Mouse (Mus musculus): ENCODE measurements around the gene AW011738. TPM values are rescaled to one million over a fixed set of nuclear protein-coding genes. Genes with fewer than 3 reads are reported as not detected.

AW011738 gene
- polyA plus RNA-seq (2014; fragmentation: Nextera tagmentation; extraction: Ambion mirVana): 0.84 and 1.4 TPM in 2 replicates

DNA sequence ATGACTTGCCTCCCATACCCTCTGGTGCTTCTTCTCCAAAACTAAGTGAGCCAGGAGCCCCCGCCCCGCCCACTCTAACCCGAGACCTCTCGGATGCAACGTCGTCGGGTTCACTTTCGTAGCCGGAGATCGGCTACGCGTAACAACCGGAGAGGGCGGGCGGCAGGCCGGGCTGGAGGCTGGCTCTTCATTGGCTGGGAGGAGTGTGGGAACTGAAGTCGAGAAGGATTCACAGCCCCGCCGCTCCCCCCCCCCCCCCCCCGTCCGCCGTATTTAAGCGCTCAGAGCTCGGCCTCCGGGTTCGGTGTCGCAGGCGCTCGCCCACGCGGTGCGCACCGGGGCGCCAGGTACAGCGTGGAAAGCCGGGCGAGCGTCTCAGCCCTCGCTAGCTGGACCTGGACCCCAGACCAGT, at the start of gene AW011738:
Gene AW011738 (plus strand): TSS at position 304 of the 412 bp plus-strand sequence.
- Histone ChIP-seq H3K36me3 (ENCODE audit: control insufficient read depth, insufficient read depth, low read length) (no peaks in the 10 kb centered on the region), H3K9me3 (ENCODE audit: control insufficient read depth, low read length) (no peaks in the 10 kb centered on the region), H3K4me2 (ENCODE audit: low read length) (peak within 1 kb of the TSS; percentile 97), H3K9ac (ENCODE audit: low read length) (peak within 1 kb of the TSS; percentile 82), H3K27ac (replicated peaks in 1 of 2; ENCODE audit: control insufficient read depth in 1 of 2, insufficient read depth in 1 of 2, low read depth in 2 of 2, low read length in 2 of 2) (peak within 1 kb of the TSS; percentile 54 to 84), H3K27me3 (ENCODE audit: control insufficient read depth, insufficient read depth, low read length) (peaks cover 6% of the 10 kb centered on the region; the same call in 1 of the 2 replicates), H3K4me3 (ENCODE audit: control insufficient read depth in 1 of 2, insufficient read depth in 1 of 2, low read depth in 1 of 2, low read length in 2 of 2) (peak within 1 kb of the TSS; percentile 46 to 69), H3K4me1 (ENCODE audit: control insufficient read depth in 2 of 2, insufficient read depth in 2 of 2, low read length in 2 of 2) (peaks cover 3 to 13% of the 10 kb centered on the region in 2 experiments; a peak in 3 of 4 replicates)
- 0% methylated on average over 39 of the region's 39 CpGs for WGBS
- peak; percentile 80 for ATAC-seq (ENCODE audit: insufficient number of reproducible peaks, insufficient read depth, low FRiP score, low read depth)

DNA sequence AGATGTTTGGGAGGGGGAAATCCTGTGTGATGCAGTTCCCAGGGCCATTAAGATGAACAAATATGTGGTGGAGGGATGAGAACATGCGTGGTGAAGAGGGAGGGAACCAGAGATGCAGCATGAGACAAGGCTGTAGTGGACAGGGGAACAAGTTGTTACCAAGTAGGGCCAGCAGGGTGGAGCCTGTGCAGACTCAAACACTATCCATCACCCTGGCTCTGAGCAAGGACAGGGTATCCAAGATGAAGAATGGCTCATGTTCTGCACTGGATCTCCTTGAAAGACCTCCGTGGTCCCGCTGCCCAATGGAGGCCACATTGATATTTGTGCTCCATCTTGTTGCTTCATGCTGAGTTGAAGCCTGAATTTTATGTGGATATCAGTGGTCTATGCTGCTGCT, 48.3 kb upstream of the AW011738 start:
- WGBS: 88% methylated on average over 3 of the region's 3 CpGs

DNA sequence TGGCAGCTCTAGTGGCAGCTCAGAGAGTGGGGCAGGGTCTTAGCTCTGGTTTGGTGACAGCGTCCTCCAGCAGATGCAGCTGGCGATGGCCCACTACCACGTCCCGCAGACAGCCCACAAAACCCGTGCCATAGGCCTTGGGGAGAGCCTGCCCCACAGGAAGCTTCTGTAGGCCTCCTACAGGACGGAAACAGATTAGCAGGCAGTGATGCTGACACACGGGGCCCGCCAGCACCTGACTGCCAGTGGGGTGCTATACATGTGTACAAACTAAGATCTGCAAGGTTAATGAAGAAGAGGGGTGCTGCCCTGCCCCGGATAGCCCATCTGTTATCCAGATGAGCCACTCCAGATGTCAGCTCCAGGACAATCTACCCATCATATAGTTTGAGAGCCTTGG, 36.6 kb upstream of the AW011738 start:
- Histone ChIP-seq H3K9ac (ENCODE audit: low read length) (no peak overlapping the region), H3K9me3 (ENCODE audit: control insufficient read depth, low read length) (peaks cover 7% of the 10 kb centered on the region; the same call in 1 of the 2 replicates), H3K27me3 (ENCODE audit: control insufficient read depth, insufficient read depth, low read length) (no peaks in the 10 kb centered on the region), H3K4me2 (ENCODE audit: low read length) (no peak overlapping the region), H3K4me3 (ENCODE audit: control insufficient read depth in 1 of 2, insufficient read depth in 1 of 2, low read depth in 1 of 2, low read length in 2 of 2) (no peak overlapping the region), H3K4me1 (ENCODE audit: control insufficient read depth in 2 of 2, insufficient read depth in 2 of 2, low read length in 2 of 2) (no peaks in the 10 kb centered on the region), H3K36me3 (ENCODE audit: control insufficient read depth, insufficient read depth, low read length) (peaks cover 89% of the 10 kb centered on the region), H3K27ac (replicated peaks in 1 of 2; ENCODE audit: control insufficient read depth in 1 of 2, insufficient read depth in 1 of 2, low read depth in 2 of 2, low read length in 2 of 2) (no peak overlapping the region)
- no peak for ATAC-seq (ENCODE audit: insufficient number of reproducible peaks, insufficient read depth, low FRiP score, low read depth)
- WGBS: 89% methylated on average over 9 of the region's 9 CpGs

More for the DNA sequence above, 48.3 kb upstream of the AW011738 start:
- H3K27ac ChIP-seq (replicated peaks in 1 of 2; ENCODE audit: control insufficient read depth in 1 of 2, insufficient read depth in 1 of 2, low read depth in 2 of 2, low read length in 2 of 2): no peak overlapping the region
- no peaks in the 10 kb centered on the region for H3K4me1 ChIP-seq (ENCODE audit: control insufficient read depth in 2 of 2, insufficient read depth in 2 of 2, low read length in 2 of 2)
- no peak overlapping the region for H3K4me2 ChIP-seq (ENCODE audit: low read length)
- H3K36me3 ChIP-seq (ENCODE audit: control insufficient read depth, insufficient read depth, low read length): no peaks in the 10 kb centered on the region
- no peak overlapping the region for H3K4me3 ChIP-seq (ENCODE audit: control insufficient read depth in 1 of 2, insufficient read depth in 1 of 2, low read depth in 1 of 2, low read length in 2 of 2)
- ATAC-seq (ENCODE audit: insufficient number of reproducible peaks, insufficient read depth, low FRiP score, low read depth): no peak
- H3K27me3 ChIP-seq (ENCODE audit: control insufficient read depth, insufficient read depth, low read length): no peaks in the 10 kb centered on the region
- no peak overlapping the region for H3K9ac ChIP-seq (ENCODE audit: low read length)
- peaks cover 6% of the 10 kb centered on the region; the same call in 1 of the 2 replicates for H3K9me3 ChIP-seq (ENCODE audit: control insufficient read depth, low read length)

DNA sequence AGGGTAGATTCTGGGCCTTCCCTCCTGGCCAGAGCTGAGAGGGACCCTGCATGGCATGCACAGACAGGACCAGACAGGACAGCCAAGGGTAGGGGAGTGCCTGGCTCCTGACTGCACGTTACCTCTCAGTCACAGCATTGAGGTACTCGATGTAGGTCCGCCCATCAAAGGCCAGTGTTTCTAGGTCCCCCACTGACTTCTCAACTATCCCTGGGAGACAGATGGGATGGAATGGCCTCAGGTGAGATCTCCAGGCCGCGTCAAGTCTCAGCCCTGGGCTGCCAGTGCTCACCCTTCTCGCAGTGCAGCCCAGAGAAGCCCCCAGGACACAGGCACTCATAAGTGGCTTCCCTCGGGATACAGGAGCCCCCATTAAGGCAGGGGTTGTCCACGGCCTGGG, 34.5 kb upstream of the AW011738 start:
- H3K4me1 ChIP-seq (ENCODE audit: control insufficient read depth in 2 of 2, insufficient read depth in 2 of 2, low read length in 2 of 2): no peaks in the 10 kb centered on the region
- no peak overlapping the region for H3K4me3 ChIP-seq (ENCODE audit: control insufficient read depth in 1 of 2, insufficient read depth in 1 of 2, low read depth in 1 of 2, low read length in 2 of 2)
- ATAC-seq (ENCODE audit: insufficient number of reproducible peaks, insufficient read depth, low FRiP score, low read depth): no peak
- H3K4me2 ChIP-seq (ENCODE audit: low read length): no peak overlapping the region
- H3K36me3 ChIP-seq (ENCODE audit: control insufficient read depth, insufficient read depth, low read length): peaks cover 100% of the 10 kb centered on the region
- no peaks in the 10 kb centered on the region for H3K27me3 ChIP-seq (ENCODE audit: control insufficient read depth, insufficient read depth, low read length)
- H3K9ac ChIP-seq (ENCODE audit: low read length): no peak overlapping the region
- no peak overlapping the region for H3K27ac ChIP-seq (replicated peaks in 1 of 2; ENCODE audit: control insufficient read depth in 1 of 2, insufficient read depth in 1 of 2, low read depth in 2 of 2, low read length in 2 of 2)
- 92% methylated on average over 8 of the region's 8 CpGs for WGBS
- no peaks in the 10 kb centered on the region for H3K9me3 ChIP-seq (ENCODE audit: control insufficient read depth, low read length)

DNA sequence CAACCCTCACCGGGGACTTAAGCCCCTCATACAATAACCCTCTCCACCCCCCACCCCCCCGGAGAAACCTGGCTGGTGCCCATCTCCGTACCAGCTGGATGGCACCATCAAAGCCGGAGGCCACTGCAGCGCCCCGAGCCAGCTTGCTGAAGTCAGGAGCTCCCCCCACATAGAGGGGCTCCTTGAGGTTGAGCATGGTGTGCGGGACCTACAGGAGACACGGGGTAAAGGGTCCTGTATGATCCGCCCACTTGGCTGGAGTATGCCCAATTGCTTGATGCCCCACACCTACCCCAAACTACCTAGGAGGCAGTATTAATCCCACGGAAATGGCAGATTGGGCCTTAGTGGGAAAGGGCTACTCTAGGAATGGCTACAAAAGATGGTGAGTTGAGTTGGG, 34.0 kb upstream of the AW011738 start:
- Histone ChIP-seq H3K4me3 (ENCODE audit: control insufficient read depth in 1 of 2, insufficient read depth in 1 of 2, low read depth in 1 of 2, low read length in 2 of 2) (no peak overlapping the region), H3K36me3 (ENCODE audit: control insufficient read depth, insufficient read depth, low read length) (peaks cover 100% of the 10 kb centered on the region), H3K4me1 (ENCODE audit: control insufficient read depth in 2 of 2, insufficient read depth in 2 of 2, low read length in 2 of 2) (no peaks in the 10 kb centered on the region), H3K27me3 (ENCODE audit: control insufficient read depth, insufficient read depth, low read length) (no peaks in the 10 kb centered on the region), H3K27ac (replicated peaks in 1 of 2; ENCODE audit: control insufficient read depth in 1 of 2, insufficient read depth in 1 of 2, low read depth in 2 of 2, low read length in 2 of 2) (no peak overlapping the region), H3K4me2 (ENCODE audit: low read length) (no peak overlapping the region), H3K9ac (ENCODE audit: low read length) (no peak overlapping the region), H3K9me3 (ENCODE audit: control insufficient read depth, low read length) (no peaks in the 10 kb centered on the region)
- ATAC-seq (ENCODE audit: insufficient number of reproducible peaks, insufficient read depth, low FRiP score, low read depth): no peak
- WGBS: 95% methylated on average over 10 of the region's 10 CpGs

DNA sequence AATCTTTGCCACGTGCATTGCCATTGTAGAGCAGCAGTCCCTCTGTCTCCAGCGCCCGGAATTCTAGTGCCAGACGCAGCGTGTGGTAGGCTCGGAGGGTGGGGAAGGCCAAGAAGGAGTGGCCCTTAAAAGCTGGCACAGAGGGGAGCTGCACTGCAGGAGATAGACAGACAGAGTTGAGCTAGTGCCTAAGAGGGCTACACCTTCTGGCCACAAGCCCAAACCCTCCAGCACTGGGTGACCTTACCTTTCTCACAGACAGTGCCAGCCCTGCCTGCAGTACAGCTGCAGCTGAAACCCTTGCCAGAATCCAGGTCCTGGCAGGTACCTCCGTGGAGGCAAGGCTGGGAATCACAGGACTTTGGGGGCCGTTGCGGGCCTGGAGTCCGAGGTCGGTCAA, 31.3 kb upstream of the AW011738 start:
- Histone ChIP-seq H3K4me3 (ENCODE audit: control insufficient read depth in 1 of 2, insufficient read depth in 1 of 2, low read depth in 1 of 2, low read length in 2 of 2) (no peak overlapping the region), H3K4me2 (ENCODE audit: low read length) (no peak overlapping the region), H3K4me1 (ENCODE audit: control insufficient read depth in 2 of 2, insufficient read depth in 2 of 2, low read length in 2 of 2) (no peaks in the 10 kb centered on the region), H3K27ac (replicated peaks in 1 of 2; ENCODE audit: control insufficient read depth in 1 of 2, insufficient read depth in 1 of 2, low read depth in 2 of 2, low read length in 2 of 2) (no peak overlapping the region), H3K27me3 (ENCODE audit: control insufficient read depth, insufficient read depth, low read length) (no peaks in the 10 kb centered on the region), H3K36me3 (ENCODE audit: control insufficient read depth, insufficient read depth, low read length) (peaks cover 99% of the 10 kb centered on the region), H3K9me3 (ENCODE audit: control insufficient read depth, low read length) (no peaks in the 10 kb centered on the region), H3K9ac (ENCODE audit: low read length) (no peak overlapping the region)
- no peak for ATAC-seq (ENCODE audit: insufficient number of reproducible peaks, insufficient read depth, low FRiP score, low read depth)
- 90% methylated on average over 11 of the region's 11 CpGs for WGBS

DNA sequence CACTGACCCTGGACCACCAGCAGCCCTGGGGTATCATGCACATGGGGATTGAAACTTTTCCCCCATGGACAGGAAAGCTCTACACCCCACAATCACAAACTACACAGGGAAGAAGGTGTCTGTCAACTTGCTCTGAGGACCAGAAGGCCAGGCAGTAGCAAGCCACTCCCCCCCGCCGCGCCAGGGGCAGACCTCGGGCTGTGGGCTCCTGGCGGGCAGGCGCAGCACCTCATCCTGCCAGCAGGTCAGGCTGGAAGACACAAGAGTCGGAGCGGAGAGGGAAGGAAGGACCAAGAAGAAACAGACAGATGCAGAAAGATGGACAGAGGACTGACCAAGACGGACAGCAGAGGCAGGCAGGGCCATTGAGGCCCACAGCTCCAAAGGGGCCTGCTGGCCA, 25.5 kb upstream of the AW011738 start:
- Histone ChIP-seq H3K27ac (replicated peaks in 1 of 2; ENCODE audit: control insufficient read depth in 1 of 2, insufficient read depth in 1 of 2, low read depth in 2 of 2, low read length in 2 of 2) (no peak overlapping the region), H3K4me3 (ENCODE audit: control insufficient read depth in 1 of 2, insufficient read depth in 1 of 2, low read depth in 1 of 2, low read length in 2 of 2) (no peak overlapping the region), H3K9ac (ENCODE audit: low read length) (no peak overlapping the region), H3K27me3 (ENCODE audit: control insufficient read depth, insufficient read depth, low read length) (no peaks in the 10 kb centered on the region), H3K36me3 (ENCODE audit: control insufficient read depth, insufficient read depth, low read length) (peaks cover 85% of the 10 kb centered on the region), H3K4me1 (ENCODE audit: control insufficient read depth in 2 of 2, insufficient read depth in 2 of 2, low read length in 2 of 2) (no peaks in the 10 kb centered on the region), H3K4me2 (ENCODE audit: low read length) (no peak overlapping the region), H3K9me3 (ENCODE audit: control insufficient read depth, low read length) (no peaks in the 10 kb centered on the region)
- WGBS: 92% methylated on average over 9 of the region's 9 CpGs
- ATAC-seq (ENCODE audit: insufficient number of reproducible peaks, insufficient read depth, low FRiP score, low read depth): no peak

DNA sequence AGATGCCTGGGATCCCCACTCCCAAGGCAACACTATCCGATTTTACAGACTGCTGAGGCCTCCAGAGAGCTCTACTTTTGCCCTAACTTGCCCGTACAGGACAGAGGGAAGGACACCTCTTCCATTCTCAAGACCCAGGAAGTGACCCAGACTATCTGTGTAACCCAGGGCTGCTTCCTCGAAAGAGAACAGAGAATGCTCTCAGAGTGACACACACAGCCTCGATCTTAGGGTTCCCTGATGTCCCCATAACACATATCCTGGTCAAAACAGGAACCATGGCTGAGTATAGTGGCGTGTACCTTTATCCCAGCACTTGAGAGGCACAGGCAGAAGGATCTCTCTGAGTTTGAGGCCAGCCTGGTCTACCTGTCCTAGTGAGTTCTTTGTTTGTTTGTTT, 19.4 kb upstream of the AW011738 start:
- no peaks in the 10 kb centered on the region for H3K27me3 ChIP-seq (ENCODE audit: control insufficient read depth, insufficient read depth, low read length)
- H3K4me3 ChIP-seq (ENCODE audit: control insufficient read depth in 1 of 2, insufficient read depth in 1 of 2, low read depth in 1 of 2, low read length in 2 of 2): no peak overlapping the region
- H3K9ac ChIP-seq (ENCODE audit: low read length): no peak overlapping the region
- H3K9me3 ChIP-seq (ENCODE audit: control insufficient read depth, low read length): no peaks in the 10 kb centered on the region
- 77% methylated on average over 5 of the region's 5 CpGs for WGBS
- H3K4me1 ChIP-seq (ENCODE audit: control insufficient read depth in 2 of 2, insufficient read depth in 2 of 2, low read length in 2 of 2): peaks cover 19 to 43% of the 10 kb centered on the region in 2 experiments
- peaks cover 52% of the 10 kb centered on the region for H3K36me3 ChIP-seq (ENCODE audit: control insufficient read depth, insufficient read depth, low read length)
- ATAC-seq (ENCODE audit: insufficient number of reproducible peaks, insufficient read depth, low FRiP score, low read depth): no peak
- no peak overlapping the region for H3K27ac ChIP-seq (replicated peaks in 1 of 2; ENCODE audit: control insufficient read depth in 1 of 2, insufficient read depth in 1 of 2, low read depth in 2 of 2, low read length in 2 of 2)
- H3K4me2 ChIP-seq (ENCODE audit: low read length): no peak overlapping the region
